Mouse (Mus musculus) C2C12 (cell line): Measurements from ENCODE around the gene Gpr1. TPM values are rescaled to one million over a fixed set of nuclear protein-coding genes. Genes with fewer than 3 reads are reported as not detected.

ENCODE experiments used
- H3K27me3 ChIP-seq: one replicate; pipeline ENCODE4 v1.6.1; 2011; ENCODE audit not compliant: control insufficient read depth, insufficient read depth, insufficient read length
- H3K36me3 ChIP-seq: one replicate; pipeline ENCODE4 v1.6.1; 2011; ENCODE audit not compliant: control insufficient read depth, insufficient read depth
- H3K4me3 ChIP-seq: one replicate; pipeline ENCODE4 v1.5.1; 2011; ENCODE audit warnings: mild to moderate bottlenecking, control low read depth; ENCODE audit not compliant: poor library complexity, insufficient read depth, severe bottlenecking
- H3K79me2 ChIP-seq: one replicate; pipeline ENCODE4 v1.6.1; 2011; ENCODE audit not compliant: control insufficient read depth, insufficient read depth
- H3K79me3 ChIP-seq: one replicate; pipeline ENCODE4 v1.6.1; 2011; ENCODE audit warnings: low read depth, control low read depth
- H3ac ChIP-seq: one replicate; pipeline ENCODE3; 2011; ENCODE audit warnings: low read depth; ENCODE audit not compliant: control insufficient read depth, insufficient read length
- CEBPB ChIP-seq: IDR thresholded peaks from one replicate; pipeline ENCODE4 v1.6.1; 2011; ENCODE audit warnings: low read depth, mild to moderate bottlenecking, control low read depth, moderate library complexity
- CTCF ChIP-seq: IDR thresholded peaks from one replicate; pipeline ENCODE4 v1.5.1; 2011; ENCODE audit not compliant: control insufficient read depth, insufficient read depth, insufficient read length
- FOSL1 ChIP-seq: IDR thresholded peaks from one replicate; pipeline ENCODE4 v1.8.0; 2011; ENCODE audit warnings: mild to moderate bottlenecking, low read length; ENCODE audit not compliant: poor library complexity, insufficient read depth, severe bottlenecking
- MAX ChIP-seq: IDR thresholded peaks from one replicate; pipeline ENCODE4 v1.6.1; 2011; ENCODE audit warnings: mild to moderate bottlenecking, control low read depth
- MYOD1 ChIP-seq: IDR thresholded peaks from one replicate; pipeline ENCODE4 v1.6.1; 2011; ENCODE audit warnings: low read depth; ENCODE audit not compliant: control insufficient read depth, insufficient read length
- MYOG ChIP-seq: IDR thresholded peaks from one replicate; pipeline ENCODE4 v1.6.1; 2011; ENCODE audit not compliant: control insufficient read depth, insufficient read length; ENCODE audit errors: extremely low read depth
- USF1 ChIP-seq: IDR thresholded peaks from one replicate; pipeline ENCODE4 v1.6.1; 2011; ENCODE audit warnings: low read depth, mild to moderate bottlenecking, control low read depth, moderate library complexity
- polyA plus RNA-seq: library from polyadenylated mRNA; unstranded; fragments of >200 nt; fragmentation: generic; extraction: Trizol; gene quantifications from one replicate; pipeline ENCODE4 v1.2.1, GENCODE M21; 2012; ENCODE audit warnings: missing spikeins

Gpr1 gene
- polyA plus RNA-seq, 1 experiment = not detected

DNA sequence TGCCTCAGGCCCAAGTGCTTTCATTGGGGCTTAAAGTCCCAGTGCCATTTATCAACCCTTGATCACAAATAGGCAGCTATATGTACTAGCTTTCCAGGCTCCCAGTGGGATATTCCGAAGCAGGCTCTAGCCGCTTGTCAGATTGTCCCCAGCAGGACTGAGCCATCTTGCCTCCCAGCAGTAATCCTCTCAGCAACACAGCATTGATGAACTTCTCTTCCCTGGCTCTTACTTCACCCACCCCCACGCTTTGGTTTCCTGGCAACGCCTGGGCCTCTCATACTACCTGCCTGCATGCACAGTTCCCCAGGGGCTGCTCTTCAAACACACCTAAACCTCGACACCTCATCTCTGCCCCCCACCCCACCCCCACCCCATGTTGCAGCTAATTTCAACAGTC is 23.0 kb upstream of the Gpr1 start:
- Histone ChIP-seq H3K79me3 (no peaks in the 10 kb centered on the region), H3K27me3 (no peaks in the 10 kb centered on the region), H3ac (no peak overlapping the region), H3K79me2 (no peaks in the 10 kb centered on the region), H3K36me3 (no peaks in the 10 kb centered on the region), H3K4me3 (no peak overlapping the region)
- TF ChIP-seq USF1 (no peak), CEBPB (no peak), MYOD1 (no peak), CTCF (no peak), FOSL1 (no peak), MYOG (no peak), MAX (no peak)

GRCm38 (mm10) chr1:63227241-63227640 is 12.9 kb upstream of the Gpr1 start:
- H3K27me3 ChIP-seq = no peaks in the 10 kb centered on the region
- no peak overlapping the region for H3ac ChIP-seq
- TF ChIP-seq MYOD1 (no peak), MYOG (no peak), USF1 (no peak), FOSL1 (no peak), CEBPB (no peak), MAX (no peak), CTCF (no peak)
- no peaks in the 10 kb centered on the region for H3K36me3 ChIP-seq
- no peaks in the 10 kb centered on the region for H3K79me2 ChIP-seq
- H3K79me3 ChIP-seq = no peaks in the 10 kb centered on the region
- no peak overlapping the region for H3K4me3 ChIP-seq

GRCm38 (mm10) chr1:63225890-63226289 is 11.5 kb upstream of the Gpr1 start:
- Histone ChIP-seq H3K79me3 (no peaks in the 10 kb centered on the region), H3ac (no peak overlapping the region), H3K79me2 (no peaks in the 10 kb centered on the region), H3K4me3 (no peak overlapping the region), H3K27me3 (no peaks in the 10 kb centered on the region), H3K36me3 (no peaks in the 10 kb centered on the region)
- TF ChIP-seq FOSL1 = no peak
- TF ChIP-seq USF1 = no peak
- no peak for TF ChIP-seq MAX
- no peak for TF ChIP-seq MYOD1
- TF ChIP-seq CEBPB = no peak
- no peak for TF ChIP-seq MYOG
- TF ChIP-seq CTCF = no peak

GRCm38 (mm10) chr1:63225009-63225408 is 10.7 kb upstream of the Gpr1 start:
- no peak overlapping the region for H3ac ChIP-seq
- TF ChIP-seq MAX = no peak
- no peak for TF ChIP-seq MYOG
- no peak for TF ChIP-seq CTCF
- TF ChIP-seq FOSL1 = no peak
- no peak for TF ChIP-seq MYOD1
- TF ChIP-seq CEBPB = no peak
- TF ChIP-seq USF1 = no peak

GRCm38 (mm10) chr1:63219277-63219676 is 4.9 kb upstream of the Gpr1 start:
- no peak overlapping the region for H3ac ChIP-seq
- H3K79me3 ChIP-seq = no peaks in the 10 kb centered on the region
- no peaks in the 10 kb centered on the region for H3K79me2 ChIP-seq
- no peaks in the 10 kb centered on the region for H3K27me3 ChIP-seq
- no peaks in the 10 kb centered on the region for H3K36me3 ChIP-seq
- TF ChIP-seq USF1 (no peak), FOSL1 (no peak), CTCF (no peak)
- no peak overlapping the region for H3K4me3 ChIP-seq

More at GRCm38 (mm10) chr1:63225009-63225408, 10.7 kb upstream of the Gpr1 start:
- Histone ChIP-seq H3K79me2 (no peaks in the 10 kb centered on the region), H3K27me3 (no peaks in the 10 kb centered on the region), H3K4me3 (no peak overlapping the region), H3K79me3 (no peaks in the 10 kb centered on the region), H3K36me3 (no peaks in the 10 kb centered on the region)

DNA sequence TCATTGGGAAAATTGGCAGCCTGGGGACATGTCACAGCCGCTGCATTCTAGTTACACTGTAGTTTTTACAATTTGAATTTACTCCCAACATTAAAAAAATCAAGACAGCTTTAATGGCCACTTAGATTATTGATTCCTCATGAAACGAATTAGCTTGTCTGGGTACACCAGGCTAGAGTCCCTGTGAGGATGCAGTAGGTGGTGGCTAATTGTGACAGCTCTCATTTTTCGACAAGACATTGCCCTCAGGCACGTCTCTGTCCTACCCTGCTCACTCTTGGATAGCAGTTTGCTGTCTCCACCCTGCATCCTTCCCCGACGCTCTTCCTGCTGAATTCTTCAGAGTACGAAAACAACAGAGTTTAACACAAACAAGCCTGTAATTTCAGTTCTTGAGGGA is 288 bp upstream of the Gpr1 start:
- Histone ChIP-seq H3K79me2 (no peaks in the 10 kb centered on the region), H3K36me3 (no peaks in the 10 kb centered on the region), H3K4me3 (no peak overlapping the region), H3ac (no peak overlapping the region), H3K79me3 (no peaks in the 10 kb centered on the region), H3K27me3 (no peaks in the 10 kb centered on the region)
- TF ChIP-seq MAX = no peak
- TF ChIP-seq USF1 = no peak
- TF ChIP-seq FOSL1 = no peak
- TF ChIP-seq CEBPB = no peak
- TF ChIP-seq CTCF = no peak
- TF ChIP-seq MYOG = no peak
- TF ChIP-seq MYOD1 = no peak
